Mouse (Mus musculus) 3134 (cell line): ENCODE measurements at regions not wholly inside any gene's neighbourhood (a gene's known extent, or its start where the extent isn't known, plus 50 kb on each side); places are given as distances from the start of the nearest gene placed in this dataset.

Experiments
- DNase-seq: peaks from one replicate; pipeline ENCODE4 v3.0.0-alpha.2; 2011; ENCODE audit warnings: low spot score; ENCODE audit not compliant: insufficient read length; ENCODE audit errors: extremely low read depth

DNA sequence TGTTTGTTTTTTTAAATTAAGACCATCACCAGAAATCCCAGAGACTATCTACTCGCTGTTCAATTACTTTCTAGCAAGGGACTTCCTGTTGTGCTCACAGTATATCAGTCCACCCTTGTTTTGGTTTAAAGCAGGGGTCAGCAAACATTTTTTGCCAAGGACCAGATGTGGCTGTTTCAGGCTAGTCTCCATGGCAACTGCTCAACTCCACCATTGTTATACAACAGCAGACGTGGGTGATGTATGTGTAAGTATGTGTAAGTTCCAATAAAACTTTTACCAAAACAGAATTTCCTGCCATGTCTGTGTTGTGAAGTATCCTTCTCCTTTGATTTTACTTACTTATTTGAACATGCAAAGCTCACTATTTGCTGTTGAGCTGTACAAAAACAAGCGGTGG lies 259.9 kb downstream of the Dhx15 start:
- no peak for DNase-seq

DNA sequence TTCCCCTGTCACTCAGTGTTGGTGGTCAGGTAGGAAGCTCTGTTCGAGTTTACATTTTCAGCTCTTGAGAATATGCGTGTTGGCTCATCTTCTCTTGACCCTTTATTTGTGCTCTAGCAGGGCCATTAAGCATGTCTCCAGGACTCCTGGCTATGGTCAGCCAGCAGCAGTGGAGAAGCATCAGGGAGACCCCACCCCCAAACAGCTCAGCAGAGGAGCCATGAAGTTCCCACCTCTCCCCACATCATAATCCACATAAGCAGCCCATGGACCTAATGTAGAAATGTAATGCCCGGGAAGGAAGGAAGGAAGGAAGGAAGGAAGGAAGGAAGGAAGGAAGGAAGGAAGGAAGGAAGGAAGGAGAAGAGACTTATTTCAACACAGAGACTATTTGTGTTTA lies 261.5 kb downstream of the Dhx15 start:
- DNase-seq, result no peak

DNA sequence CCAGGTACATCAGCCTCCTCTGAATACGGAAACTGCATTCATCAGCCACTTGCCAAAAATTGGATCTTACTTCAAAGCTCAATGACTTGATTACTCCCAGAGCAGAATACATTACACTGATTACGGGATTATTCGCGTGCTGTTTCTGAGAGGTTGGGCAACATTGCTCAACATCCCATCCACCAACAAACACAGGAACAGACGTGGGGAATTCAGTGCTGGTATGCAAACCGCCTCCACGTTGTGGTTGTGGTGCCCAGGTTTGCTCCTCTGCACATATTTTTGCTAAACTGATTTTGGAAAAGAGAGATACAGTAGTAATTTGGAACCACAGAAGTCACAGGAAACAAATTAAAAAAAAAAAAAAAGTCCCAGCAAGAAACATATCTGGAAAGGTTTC lies 266.9 kb downstream of the Dhx15 start:
- no peak for DNase-seq

DNA sequence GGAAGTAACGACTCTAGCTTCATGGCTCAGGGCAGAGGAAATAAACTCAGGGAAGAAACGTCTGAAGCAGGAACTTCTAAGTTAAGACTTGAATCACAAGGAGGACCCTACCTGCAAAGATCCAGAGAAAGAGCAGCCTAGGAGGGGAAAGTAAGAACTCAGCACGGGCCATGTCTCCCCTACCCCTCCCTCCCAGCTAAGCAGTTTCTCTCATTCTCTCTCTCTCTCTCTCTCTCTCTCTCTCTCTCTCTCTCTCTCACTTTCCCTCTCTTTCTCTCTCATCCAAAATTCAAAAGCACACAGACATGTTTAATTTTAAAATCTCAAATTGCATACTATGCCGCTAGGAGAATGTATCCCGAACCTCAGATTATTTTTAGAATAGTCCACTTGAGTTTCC lies 267.3 kb downstream of the Dhx15 start:
- DNase-seq, result no peak

DNA sequence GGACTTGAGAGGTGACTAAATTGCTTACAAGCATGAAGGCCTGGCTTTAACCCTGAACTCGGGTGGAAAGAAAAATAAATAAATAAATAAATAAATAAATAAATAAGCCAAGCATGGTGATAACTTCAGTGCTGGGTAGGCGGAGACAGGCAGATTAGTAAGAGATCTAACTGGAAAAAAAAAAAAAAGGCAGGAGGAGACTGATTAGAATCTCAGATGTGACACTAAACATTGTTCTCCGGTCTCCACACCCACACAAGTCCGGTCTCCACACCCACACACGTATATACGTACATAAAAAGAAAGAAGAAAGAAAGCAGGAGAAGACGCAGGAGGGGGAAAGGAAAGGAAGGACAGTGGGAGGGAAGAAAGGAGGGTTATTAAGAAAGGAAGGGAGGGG lies 267.8 kb downstream of the Dhx15 start:
- no peak for DNase-seq

DNA sequence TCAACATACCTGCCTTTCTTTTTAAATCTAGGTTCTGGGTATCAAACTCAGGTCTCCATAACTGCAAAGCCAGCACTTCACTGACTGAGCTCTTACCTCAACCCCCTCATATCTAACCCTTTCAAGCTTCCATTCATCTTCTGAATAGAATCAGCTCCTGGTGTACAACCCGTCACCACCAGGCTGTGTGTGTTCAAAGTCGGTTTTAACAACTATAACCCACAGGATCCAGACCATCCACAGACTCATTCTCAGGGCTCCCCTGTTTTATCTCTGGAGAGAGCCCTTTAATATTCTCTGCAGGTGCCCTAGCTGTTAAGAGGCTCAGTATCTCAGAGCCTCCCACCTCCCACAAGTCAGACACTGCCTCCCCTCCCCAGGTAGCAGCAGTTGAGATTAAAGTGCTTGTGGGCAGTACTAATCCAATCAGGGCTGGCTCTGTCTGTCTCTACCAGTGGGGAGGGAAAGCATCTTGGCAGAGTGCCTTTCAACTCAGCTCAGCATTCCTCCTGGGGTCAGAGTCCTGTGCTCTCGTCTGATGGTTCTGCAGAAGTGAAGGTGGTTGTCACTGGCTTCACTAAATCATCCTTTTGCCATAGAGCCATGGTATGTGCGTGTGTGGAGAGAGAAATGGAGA lies 272.4 kb downstream of the Dhx15 start:
- DNase-seq, result no peak

DNA sequence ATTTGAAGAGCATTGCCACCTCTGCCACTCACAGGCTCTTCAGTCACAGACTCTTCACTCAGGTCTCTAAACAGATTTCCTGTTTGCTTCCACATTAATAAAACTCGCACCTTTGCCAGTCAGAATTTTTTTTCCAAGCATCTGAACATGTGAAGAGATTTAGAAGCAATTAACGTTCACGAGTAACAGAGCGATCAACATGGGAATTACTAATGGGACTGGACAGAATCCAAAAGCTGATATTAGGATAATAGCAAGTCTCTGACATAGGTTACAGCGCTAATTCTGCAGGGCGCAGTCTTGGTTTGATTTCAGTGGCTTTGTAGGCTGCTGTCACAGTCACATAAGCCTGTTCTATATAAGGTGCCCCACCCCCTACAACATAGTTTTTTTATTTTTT lies 275.6 kb downstream of the Dhx15 start:
- DNase-seq, result no peak

DNA sequence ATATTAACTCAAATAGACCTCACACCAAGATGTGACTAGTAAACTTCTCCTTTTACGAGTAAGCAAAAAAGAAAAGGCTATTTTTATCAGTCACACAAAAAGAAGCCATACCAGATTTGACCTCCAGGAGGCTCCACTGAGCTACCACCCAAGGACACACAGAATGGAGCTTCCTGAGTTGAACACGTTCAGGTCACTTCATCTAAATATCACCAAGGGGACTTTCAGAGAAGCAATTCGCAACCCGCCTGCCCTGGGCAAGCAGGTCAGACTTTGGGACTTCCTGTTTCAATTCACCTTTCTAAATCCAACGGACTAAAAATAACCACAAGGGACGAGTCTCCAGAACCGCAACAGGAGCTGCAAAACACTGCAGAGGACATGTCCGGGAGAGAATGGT lies 281.5 kb downstream of the Dhx15 start:
- DNase-seq, result no peak

DNA sequence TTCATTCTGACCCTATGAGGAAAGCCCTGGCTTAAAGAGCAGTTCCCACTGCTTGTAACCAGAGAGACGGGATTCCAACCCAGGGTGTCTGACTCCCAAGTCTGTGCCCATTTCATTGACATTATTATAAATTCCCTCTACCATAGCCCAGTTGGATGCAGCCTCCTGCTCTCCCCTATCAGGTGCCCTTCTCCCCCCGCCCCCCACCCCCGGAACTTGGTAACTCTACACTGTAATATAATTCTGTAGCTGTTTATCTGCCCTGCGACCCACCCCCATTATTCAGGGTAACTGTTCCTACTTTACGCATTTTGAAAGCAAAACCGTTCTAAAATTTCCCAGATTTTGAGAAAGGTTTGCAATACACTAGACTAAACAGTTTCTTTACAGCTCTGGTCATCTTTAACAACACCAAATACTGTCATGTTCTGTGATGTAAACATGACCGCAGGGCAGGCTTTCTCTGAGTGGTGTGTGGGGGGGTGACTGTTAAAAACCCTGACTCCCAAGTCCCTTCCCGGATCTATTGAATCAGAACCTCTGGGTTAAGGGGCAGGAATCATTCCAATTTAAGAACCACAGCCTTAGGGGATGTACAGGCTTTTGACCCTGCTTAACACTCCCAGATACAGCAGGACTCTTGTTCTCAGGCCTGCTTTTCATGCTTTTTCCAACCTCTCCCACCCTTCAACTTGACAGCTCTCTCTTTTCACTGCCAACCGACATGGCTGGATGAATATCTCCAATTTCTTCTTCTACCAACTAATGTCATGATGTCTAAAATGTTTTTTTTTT lies 283.8 kb downstream of the Dhx15 start:
- DNase-seq, result no peak

DNA sequence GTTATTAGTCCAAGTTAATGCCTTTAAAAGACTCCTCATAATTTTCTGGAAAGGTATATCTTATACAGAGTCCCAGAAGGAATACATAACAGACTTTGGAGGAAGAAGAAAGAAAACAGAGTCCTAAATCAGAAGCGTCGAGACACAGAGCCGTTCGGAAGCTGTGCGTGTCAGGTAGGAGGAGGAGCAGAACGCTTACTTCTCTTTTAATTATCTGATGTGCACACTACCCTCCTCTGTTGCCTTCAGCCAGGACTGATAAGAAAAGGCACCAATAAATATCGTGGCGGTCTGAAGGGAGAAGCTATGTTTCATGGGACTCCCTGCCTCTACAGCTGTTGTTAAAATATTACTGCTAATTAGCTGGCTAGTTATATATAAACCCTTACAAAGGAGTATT lies 296.2 kb downstream of the Dhx15 start:
- no peak for DNase-seq

DNA sequence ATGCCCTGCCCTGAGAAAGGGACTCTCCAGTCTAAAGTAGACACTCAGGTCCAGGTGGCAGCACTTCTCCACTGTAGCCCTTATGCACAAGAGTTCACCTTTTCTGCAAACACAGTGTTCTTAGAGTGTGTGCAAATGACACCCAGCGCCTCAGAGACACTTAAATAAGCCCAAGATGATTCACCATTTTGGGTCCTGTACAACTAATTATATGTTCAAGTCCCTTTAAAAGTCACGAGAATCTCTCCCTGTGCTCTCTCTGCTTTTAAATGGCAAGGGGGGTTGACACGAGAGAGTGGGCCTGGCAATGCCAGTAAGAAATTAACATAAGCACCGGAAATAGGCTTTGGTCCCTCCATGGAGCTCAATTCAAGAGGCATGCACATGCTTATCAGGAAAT lies 299.0 kb downstream of the Dhx15 start:
- DNase-seq, result no peak

DNA sequence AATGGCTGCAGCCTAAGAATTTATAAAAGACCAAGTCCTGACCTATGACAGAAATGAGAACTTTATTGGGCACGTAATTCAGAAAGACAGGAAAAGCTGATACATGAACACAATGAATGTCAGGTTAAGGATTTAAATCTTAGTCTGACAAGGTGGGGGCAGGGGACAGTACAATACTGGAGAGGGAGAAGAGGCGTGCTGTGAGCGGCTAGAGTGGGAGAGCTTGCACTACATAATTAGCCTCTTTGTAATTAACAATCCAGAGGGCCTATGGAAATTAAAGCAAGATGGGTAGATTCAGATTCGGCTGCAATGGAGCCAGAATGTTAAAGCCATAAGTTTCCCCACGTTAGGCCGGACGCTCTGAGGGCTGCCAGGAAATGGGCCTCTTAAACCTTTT lies 301.9 kb downstream of the Dhx15 start:
- DNase-seq, result no peak

DNA sequence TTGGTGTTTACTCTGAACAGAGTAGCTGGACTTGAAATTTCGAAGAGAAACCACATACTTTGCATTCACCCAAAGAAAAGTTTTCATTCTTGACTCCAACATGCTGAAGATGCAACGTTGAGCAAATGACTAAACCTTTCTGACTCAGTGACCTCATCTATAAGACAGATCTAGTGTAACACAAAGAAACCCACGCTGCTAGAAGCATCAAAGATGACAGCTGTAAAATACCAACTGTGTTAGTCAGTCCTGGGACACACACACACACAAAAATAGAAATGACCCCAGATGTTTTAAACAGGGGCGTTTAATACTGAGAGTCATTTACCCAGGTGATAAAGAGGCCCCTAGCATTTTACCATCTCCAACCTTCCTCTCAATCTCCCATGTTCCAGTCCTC lies 307.7 kb downstream of the Dhx15 start:
- DNase-seq, result no peak

DNA sequence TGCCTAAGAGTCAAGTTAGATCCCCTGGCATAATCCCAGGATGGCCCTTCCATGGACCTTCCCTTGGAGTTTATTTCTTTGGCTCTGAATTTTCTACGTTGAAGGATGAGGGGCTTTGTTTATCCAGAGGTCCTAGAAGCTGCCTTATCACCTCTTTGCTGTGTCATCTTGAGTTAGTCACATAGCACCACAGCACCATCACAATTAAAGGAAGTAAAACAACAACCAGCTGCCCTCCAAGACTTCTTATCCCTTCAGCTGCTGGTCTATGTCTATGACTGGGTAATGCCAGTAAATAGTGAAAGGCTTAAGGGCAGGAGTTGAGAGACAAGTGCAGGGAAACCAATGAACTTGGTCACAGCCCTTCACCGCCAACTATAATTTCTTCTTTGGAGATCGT lies 308.1 kb downstream of the Dhx15 start:
- no peak for DNase-seq

DNA sequence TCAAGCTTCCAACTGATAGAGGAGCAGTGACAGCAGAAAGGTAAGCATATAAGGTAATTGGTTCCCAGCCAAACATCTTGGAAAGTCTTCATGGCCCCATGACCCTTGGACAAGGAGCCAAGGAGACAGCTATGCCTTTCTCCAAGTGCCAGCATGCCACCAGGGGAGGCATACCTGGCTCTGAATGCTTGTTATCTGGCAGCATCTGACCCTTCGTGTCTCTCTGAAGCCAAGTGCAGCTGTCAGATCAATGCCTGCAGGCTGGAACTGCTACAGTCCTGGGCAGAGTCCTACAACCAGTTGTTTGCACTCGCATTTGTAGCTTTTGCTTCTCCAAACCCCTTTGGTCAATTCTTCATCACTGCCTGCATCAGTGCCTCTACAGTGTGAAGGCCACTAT lies 309.3 kb upstream of the Ppargc1a start:
- no peak for DNase-seq

DNA sequence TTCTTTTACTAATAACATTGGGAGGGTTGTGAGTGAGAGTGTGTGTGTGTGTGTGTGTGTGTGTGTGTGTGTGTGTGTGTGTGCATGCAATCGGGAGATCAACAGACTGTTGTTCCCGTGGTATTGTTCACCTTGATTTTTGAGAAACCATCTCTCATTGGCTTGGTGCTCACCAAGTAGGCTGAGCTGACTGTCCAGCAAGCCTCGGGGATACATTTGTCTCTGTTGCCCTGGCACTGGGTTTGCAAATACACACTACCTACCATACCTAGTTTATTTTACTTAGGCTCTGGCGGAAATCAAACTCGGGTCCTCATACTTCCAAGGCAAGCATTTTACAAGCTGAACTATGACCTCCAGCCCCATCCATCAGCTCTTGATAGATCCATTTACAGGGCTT lies 306.0 kb upstream of the Ppargc1a start:
- DNase-seq, result no peak

DNA sequence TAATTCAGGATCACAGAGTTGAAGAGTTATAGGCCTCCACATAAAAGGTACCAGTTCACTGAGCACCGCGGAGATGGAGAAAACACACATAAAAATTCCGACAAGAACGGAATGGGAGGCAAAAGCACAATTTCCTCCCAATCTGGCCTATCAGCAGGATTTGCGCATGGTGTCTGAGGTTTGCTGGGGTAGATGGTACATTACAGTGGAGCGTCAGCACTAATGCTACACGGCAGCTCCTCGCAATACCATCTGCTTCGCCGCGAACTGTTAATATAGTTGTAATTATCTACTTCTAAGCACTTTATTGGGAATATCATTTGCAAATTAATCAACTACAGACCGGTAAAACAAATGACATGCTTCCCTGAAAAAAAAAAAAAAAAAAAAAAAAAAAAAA lies 304.2 kb upstream of the Ppargc1a start:
- no peak for DNase-seq

DNA sequence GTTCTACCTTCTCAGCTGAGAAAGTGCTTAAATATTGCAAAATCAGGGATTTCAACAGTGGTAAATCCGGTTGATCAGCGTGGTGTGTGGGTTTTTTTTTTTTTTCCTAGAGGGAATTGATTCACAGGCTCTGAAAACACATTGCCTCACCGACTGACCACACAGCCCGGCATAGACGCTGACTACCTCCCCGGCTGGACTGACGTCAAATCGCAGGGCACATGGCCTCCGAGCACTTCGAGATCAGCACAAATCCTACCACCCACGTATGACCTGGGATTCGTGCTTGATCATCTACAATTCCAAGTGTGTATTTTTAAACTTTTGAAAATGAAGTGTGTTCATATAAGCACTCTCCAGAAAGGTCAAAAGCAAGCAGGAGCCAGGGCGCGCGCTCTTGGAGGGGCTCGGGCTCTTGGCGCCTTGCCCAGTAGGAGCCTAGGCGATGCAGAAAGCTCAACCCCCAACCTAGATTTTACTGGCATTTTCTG lies 300.7 kb upstream of the Ppargc1a start:
- DNase-seq, result peak; percentile 5

DNA sequence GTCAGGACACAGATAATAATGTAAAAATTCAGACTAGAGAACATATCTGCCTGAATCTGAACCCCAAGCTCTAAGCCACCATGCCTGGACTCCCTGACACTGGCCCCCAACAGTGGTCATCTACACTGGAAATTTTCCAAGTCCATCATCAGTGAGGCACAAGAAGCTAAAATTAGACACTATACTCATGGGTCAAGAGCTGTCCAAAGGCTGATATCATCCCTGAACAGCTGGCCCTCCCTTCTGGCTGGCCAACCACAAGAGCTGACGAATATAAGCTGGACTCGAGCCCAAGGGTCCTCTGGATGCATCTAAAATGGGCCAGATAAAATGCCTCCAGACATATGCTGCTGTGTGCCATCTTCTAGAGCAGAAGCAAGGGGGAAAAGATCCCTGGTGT lies 298.5 kb upstream of the Ppargc1a start:
- no peak for DNase-seq

DNA sequence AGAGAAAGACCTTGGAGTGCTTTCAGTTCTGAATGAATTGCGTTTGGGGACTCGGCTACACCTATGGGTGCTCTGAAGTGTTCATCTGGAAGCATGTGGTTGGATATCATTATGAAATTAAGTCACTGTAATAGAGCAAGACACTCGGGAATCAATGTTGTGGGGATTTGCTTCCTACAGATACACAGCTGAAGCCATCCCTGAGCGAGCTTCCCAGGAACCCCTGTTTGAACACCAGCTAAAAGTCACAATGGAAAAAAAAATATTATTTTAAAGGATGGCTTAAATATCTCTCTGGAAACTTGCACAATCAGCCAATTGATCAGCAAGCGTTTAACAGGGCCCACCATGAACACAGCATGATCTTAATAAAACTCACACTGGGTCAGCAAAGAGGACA lies 293.0 kb upstream of the Ppargc1a start:
- DNase-seq, result no peak

DNA sequence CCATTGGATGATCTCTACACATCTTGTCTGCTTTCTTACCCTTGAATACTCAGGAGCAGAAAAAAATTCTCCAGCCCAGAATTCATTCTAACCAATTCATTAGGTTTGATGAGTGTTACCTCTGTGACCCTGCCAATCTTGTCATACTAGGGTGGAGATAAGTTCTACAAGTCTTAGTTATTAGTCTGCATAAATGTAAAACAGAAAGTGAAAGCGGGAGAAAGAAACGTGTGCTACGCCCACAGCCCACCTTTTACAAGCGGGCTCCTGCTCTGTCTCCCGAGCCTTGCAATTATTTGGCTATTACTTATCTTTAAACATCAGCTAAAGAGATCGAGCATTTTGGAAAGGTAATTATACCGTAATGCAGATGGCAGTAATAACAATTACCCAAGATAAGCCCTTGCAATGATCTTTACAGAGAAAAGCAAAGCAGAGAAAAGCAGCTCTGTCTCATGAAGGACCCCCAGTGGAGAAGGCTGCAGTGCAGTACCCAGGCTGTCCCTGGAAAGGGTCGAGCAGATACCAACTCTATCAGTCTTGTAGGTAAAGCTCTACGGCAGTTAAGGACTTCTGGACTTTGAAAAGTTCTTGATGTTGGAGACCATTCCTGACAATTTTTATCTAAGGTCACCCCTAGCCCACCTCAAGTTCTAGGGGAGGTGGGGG lies 286.1 kb upstream of the Ppargc1a start:
- no peak for DNase-seq

DNA sequence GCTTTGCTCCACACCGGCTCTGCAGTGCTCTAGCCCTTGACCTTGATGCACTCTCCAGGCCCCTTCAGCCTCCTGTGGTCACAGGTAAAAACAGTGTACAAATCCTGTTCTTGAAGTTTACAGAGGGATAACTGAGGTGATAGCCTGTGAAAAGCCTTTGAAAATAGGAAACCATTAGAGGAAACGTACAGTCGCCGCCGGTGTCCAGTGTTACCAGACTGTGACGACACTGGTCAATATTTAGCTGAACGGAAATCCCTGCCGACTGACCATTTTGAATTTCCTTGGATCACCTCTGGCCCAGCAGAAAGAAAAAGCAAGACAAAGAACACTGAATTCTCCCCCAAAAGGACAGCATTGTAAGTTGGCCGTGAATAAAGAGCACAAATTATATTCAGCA lies 282.6 kb upstream of the Ppargc1a start:
- DNase-seq, result no peak
